Mouse (Mus musculus) gastrocnemius, postnatal 4 days (tissue): ENCODE results near the gene 4933402D24Rik. TPM values are rescaled to one million over a fixed set of nuclear protein-coding genes. Genes with fewer than 3 reads are reported as not detected.

ENCODE experiments used
- DNase-seq, 2 experiments: peaks; one replicate each; pipeline ENCODE4 v3.0.0; 2021 to 2022; ENCODE audit warnings: low spot score in 2 of 2, mixed read lengths in 2 of 2
- long read RNA-seq, 2 experiments: library from polyadenylated mRNA; stranded (forward); transcript quantifications; one replicate each; pipeline ENCODE4 v2.0.0; 2021
- total RNA-seq, 2 experiments: library from RNA; stranded (reverse); gene quantifications; 2 replicates each; pipeline ENCODE4 v1.2.3; 2021

The 4933402D24Rik gene
- total RNA-seq, result not detected
- long read RNA-seq, experiment 1, result 0 reads
- long read RNA-seq, experiment 2, result 0 reads

- DNase-seq, result no peak
Measured at GRCm38 (mm10) chr1:63769167-63769566, at the start of gene 4933402D24Rik. Gene 4933402D24Rik, minus strand, starts transcription at chr1:63769267.

GRCm38 (mm10) chr1:63808584-63808983, 39.5 kb upstream of the 4933402D24Rik start:
- no peak for DNase-seq

GRCm38 (mm10) chr1:63805095-63805494, 36.0 kb upstream of the 4933402D24Rik start:
- DNase-seq, result no peak

GRCm38 (mm10) chr1:63794326-63794725, 25.3 kb upstream of the 4933402D24Rik start:
- no peak for DNase-seq

GRCm38 (mm10) chr1:63776902-63777630, 8.0 kb upstream of the 4933402D24Rik start:
- no peak for DNase-seq

GRCm38 (mm10) chr1:63776396-63776795, 7.3 kb upstream of the 4933402D24Rik start:
- no peak for DNase-seq

- no peak for DNase-seq
Measured at GRCm38 (mm10) chr1:63770309-63770708, 1.2 kb upstream of the 4933402D24Rik start.

- DNase-seq, result peak in 1 of 2 experiments; percentile 23
Measured at GRCm38 (mm10) chr1:63768112-63768511, 955 bp downstream of the 4933402D24Rik start.

- DNase-seq, result no peak
Measured at GRCm38 (mm10) chr1:63764395-63764794, 4.7 kb downstream of the 4933402D24Rik start.

GRCm38 (mm10) chr1:63763881-63764386, 5.1 kb downstream of the 4933402D24Rik start:
- DNase-seq, result no peak

- peak in 1 of 2 experiments; percentile 30 for DNase-seq
Measured at GRCm38 (mm10) chr1:63763212-63763694, 5.8 kb downstream of the 4933402D24Rik start.

- DNase-seq, result no peak
Measured at GRCm38 (mm10) chr1:63756005-63756404, 13.1 kb downstream of the 4933402D24Rik start.

GRCm38 (mm10) chr1:63730240-63730771, 38.8 kb downstream of the 4933402D24Rik start, which contains the start of the genes Mdh1b and Fastkd2:
Gene Mdh1b, minus strand, starts transcription at chr1:63730318.
Gene Fastkd2, plus strand, starts transcription at chr1:63730614.
- DNase-seq, result peak; percentile 71 to 83

GRCm38 (mm10) chr1:63729796-63730195, 39.3 kb downstream of the 4933402D24Rik start:
- DNase-seq, result no peak

GRCm38 (mm10) chr1:63720161-63720560, 48.9 kb downstream of the 4933402D24Rik start:
- no peak for DNase-seq

- no peak for DNase-seq
Measured at GRCm38 (mm10) chr1:63708876-63709275, 60.2 kb downstream of the 4933402D24Rik start.

GRCm38 (mm10) chr1:63705733-63706132, 63.3 kb downstream of the 4933402D24Rik start:
- no peak for DNase-seq

Other genes starting within 250 kb of the 4933402D24Rik start
- gene Gm39653, start 153.3 kb downstream of the 4933402D24Rik start, total RNA-seq, result not detected
- not detected for gene Dytn, start 82.3 kb downstream of the 4933402D24Rik start, total RNA-seq
- gene Mdh1b, start 38.9 kb downstream of the 4933402D24Rik start, total RNA-seq, result not detected
- 10 to 100 TPM; 17.0 TPM for gene Fastkd2, start 38.7 kb downstream of the 4933402D24Rik start, total RNA-seq